Mouse (Mus musculus) ES-Bruce4 (cell line): ENCODE data around the gene Jag2.

Source experiments
- CTCF ChIP-seq: IDR thresholded peaks from one replicate; pipeline ENCODE4 v1.8.1; 2011; ENCODE audit warnings: low read depth, low read length
- POLR2A ChIP-seq: IDR thresholded peaks from one replicate; pipeline ENCODE4 v1.8.1; 2011; ENCODE audit warnings: low read length; ENCODE audit not compliant: insufficient read depth

GRCm38 (mm10) chr12:112941156-112941775, 11.7 kb upstream of the Jag2 start:
- TF ChIP-seq CTCF (no peak), POLR2A (no peak)
